Mouse (Mus musculus): ENCODE measurements at regions not wholly inside any gene's neighbourhood (a gene's known extent, or its start where the extent isn't known, plus 50 kb on each side); places are given as distances from the start of the nearest gene placed in this dataset.

- intact Hi-C loops (cut with DNase I) = no loop called here
- DNase-seq = no peak
These were observed 78.8 kb upstream of the Lrig1 start for GRCm38 (mm10) chr6:94778797-94779196.

DNA sequence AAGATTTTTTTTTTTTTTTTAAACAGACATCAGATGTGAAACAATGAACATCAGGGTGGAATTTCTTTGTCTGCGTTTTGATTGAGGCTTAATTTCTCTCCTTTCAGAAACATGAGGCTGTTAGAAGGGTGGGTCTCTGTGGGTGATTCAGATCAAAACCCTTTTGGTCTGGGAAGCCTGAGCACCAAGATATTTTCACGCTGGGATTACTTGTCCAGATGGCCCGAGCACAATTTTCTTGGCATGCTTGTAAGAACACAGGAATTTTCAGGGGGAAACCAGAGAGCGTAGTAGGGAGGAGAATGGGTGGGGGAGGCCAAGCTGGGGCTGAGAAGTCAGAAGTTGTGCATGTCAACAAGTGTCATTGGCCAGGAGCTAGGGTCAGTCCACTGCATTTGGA lies 76.6 kb upstream of the Lrig1 start:
- intact Hi-C loops (cut with DNase I) = no loop called here
- peak; percentile 33 to 38 for DNase-seq

DNA sequence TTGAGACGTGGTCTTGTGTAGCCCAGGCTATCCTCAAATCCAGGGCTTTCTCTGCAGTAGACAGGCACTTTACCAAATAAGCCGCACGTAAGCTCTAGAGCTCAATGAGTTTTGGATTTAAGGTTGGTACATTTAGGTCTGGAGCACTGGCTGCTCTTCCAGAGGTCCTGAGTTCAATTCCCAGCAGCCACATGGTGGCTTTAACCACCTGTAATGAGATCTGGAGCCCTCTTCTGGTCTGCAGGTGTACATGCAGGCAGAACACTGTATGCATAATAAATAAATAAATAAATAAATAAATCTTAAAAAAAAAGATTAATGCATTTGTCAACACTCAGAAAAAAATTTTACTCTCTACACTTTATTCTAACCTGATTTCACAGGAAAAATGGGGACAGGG lies 74.9 kb upstream of the Lrig1 start:
- intact Hi-C loops (cut with DNase I) = no loop called here
- DNase-seq = no peak

DNA sequence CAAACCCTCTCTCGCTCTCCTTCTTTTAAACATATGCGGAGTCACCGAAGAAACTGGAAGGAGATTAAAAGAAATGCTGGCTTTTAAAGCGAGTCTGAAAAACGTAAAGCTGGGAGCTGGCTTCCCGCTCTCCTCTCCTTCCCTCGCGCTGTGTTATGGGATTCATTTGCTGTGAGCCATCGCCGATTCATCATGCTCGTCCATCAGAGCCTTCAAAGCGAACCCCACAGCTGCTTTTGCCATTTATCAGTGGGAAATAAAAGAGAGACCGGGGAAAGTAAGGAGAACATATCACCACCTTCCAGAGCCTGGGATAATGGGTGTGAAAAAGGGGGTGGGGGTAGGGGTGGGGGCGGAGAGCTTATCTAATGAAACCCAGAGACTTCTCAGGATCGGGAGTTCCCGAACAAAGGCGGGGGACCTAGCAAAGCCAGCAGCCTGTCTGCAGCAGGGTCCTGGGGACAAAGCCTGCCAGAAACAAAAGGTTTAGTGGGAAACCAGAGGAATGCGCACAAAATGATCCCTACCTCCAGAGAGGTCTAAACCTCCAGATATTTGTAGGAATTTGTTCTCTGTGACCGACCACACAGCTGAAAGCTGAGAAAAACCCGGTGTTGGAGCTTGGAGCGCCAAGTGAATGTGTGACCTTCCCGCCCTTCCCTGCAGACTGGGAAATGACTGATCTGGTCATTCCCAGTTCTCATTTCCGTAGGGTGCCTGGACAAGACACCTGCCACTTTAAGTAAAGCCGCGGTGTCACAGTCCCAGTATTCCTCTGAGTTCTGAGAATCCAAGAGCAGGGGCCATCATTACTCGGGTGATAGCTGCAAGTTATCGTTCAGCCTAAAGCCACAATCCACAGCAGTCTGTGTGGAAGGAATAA lies 73.9 kb upstream of the Lrig1 start:
- peak; percentile 19 to 30 for DNase-seq
- intact Hi-C loops (cut with DNase I) = no loop called here

GRCm38 (mm10) chr6:94772868-94773603 lies 73.1 kb upstream of the Lrig1 start:
- intact Hi-C loops (cut with DNase I) = no loop called here
- no peak for DNase-seq

- DNase-seq = no peak
- intact Hi-C loops (cut with DNase I) = no loop called here
These were observed 72.4 kb upstream of the Lrig1 start for GRCm38 (mm10) chr6:94772391-94772790.

DNA sequence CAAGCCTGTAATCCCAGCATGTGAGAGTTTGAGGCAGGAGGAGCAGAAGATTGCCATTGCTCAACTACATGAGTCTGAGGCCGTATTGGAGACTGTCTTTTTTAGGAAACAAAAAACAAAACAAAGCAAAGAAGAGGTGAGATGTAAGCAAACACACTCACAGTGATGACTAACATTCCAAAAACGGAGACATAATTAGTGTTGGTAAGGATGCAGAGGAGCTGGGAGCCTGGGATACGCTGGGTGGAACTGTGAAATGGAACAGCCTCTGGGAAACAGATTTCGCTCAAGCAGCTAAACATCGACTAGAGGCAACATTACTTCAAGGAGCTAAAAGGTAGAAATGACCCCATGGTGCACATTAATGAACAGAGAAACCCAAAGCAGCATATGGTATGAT lies 68.3 kb upstream of the Lrig1 start:
- no peak for DNase-seq
- intact Hi-C loops (cut with DNase I) = no loop called here

DNA sequence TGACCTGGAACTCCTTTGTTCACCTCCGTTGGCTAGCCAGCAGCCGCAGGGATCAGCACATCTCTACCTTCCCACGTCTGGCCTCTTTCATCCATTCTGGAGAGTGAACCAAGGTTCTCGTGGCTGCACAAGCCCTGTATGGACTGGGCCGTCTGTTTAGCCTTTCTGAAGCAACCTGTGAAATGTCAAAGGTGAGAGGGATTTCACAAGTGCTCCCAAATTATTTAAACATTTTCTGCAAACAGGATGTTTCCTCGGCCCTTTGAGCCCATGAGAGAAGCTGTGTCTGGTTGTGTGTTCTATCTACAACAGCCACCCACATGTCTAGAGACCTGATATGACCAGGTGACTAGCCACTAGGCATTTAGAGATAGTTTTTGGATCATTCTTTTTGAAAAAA lies 65.8 kb upstream of the Lrig1 start:
- intact Hi-C loops (cut with DNase I) = no loop called here
- no peak for DNase-seq

DNA sequence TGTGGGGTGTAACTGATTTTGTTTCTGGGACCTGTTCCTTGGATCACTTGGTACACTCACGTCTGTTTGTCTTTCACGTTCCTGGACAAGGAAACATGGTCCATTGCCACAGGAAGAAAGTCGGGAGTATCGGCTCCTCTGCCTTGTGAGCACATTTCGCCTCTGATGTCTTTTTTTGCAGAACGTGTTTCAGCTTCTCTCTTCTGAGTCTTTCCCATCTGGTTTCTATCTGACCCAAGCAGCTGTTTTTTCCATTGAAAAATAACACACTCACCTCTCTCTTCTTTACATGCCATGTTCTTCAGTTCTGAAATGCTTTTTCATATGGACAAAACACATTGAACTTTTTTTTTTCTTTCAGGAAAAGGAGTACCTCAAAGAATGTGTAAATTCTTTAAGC lies 61.4 kb upstream of the Lrig1 start:
- intact Hi-C loops (cut with DNase I) = no loop called here
- no peak for DNase-seq

DNA sequence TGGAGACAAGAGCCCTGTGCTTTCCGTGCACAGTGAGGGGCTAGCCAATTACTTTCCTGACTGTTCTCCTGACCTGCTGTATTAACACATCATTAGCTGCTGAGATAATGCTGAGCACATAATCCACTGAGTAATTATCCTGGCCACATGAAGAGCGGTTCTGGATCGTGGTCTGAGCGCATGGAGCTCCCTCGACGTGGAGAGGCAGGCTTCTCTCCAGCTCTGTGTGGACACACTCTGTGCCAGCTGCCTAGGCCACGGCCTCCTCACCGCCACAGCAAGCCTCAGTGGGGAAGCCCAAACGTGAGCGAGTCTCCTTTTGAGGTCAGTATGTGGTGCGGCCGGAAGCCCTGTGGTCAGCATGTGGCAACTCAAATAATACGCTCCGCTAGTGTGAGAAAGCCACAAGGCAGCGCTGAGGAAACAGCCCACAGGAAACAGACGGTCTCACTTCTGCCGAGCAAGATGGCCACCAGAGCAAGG lies 60.7 kb upstream of the Lrig1 start:
- no peak for DNase-seq
- intact Hi-C loops (cut with DNase I) = no loop called here

DNA sequence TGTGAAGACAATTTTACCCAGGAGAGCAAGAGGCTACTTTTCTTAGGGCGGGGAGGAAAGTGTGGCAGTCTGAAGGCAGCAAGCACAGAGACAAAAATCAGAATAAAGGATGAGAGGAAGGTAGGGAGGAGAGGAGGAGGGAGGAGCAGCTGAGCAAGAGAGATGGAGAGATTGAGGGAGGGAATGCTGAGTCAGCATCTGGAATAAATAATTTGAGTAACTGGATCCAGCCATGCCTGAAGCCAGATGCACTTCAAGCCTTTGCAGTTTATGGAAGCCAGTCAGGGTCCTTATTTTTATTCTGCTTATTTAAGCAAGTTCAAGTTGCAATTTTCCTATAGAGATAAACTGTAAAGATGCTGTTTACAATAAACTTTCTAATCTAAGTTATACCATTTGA lies 59.7 kb upstream of the Lrig1 start:
- intact Hi-C loops (cut with DNase I) = no loop called here
- DNase-seq = no peak

DNA sequence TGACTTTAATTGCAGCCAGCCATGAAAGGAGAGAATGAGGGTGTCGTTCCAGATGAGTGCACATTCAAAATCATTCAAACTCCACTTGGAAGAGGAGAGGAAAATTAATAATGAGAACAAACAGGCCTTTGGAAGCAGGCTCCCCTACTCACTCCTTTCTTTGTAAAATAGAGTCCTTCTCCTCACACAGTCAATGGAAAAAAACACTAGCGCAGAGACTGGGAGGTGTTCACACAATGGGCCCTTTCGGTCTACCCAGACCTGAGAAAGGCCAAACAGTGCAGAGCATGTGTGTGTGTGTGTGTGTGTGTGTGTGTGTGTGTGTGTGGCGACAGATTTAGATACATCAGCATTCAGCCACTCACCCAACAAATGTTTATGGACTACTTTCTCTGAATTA lies 56.0 kb upstream of the Lrig1 start:
- intact Hi-C loops (cut with DNase I) = no loop called here
- DNase-seq = no peak

- intact Hi-C loops (cut with DNase I) = no loop called here
- no peak for DNase-seq
These were observed 55.4 kb upstream of the Lrig1 start for GRCm38 (mm10) chr6:94755297-94755831.

DNA sequence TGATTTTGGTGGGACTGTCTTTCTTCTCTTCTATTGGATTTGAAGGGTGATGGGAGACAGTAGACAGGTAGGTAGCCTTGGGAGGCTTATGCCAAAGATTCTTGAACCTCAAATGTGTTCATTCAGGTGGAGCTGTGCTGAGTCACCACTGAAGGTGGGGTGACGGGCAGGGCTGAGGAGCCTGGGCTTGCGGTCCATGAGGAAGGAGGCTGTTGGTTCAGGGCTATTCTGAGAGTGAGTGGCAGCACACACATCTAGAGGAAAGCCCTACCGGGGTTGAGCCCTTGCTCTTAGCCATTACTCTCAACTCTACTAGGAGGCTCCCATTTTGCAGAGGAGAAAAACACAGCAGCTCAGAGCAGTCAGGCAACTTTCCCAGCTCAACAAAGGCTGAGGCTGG lies 54.6 kb upstream of the Lrig1 start:
- DNase-seq = no peak
- intact Hi-C loops (cut with DNase I) = no loop called here

DNA sequence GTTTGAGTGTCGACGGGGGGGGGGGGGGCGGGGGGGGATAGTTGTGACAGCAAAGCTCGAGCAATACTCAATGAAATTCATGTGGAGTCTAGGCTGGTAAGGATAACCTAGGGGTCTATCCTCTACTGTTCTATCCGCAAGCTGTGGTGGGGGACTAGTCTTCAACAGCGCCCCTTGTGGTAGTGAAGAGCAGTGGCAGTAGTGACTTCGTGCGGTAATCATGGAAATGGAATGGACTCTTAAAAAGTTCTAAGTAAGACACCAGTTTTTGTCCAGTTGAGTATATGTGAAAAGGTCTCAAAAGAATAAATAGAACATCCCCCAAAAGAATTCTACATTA lies 51.1 kb upstream of the Lrig1 start:
- no peak for DNase-seq
- intact Hi-C loops (cut with DNase I) = no loop called here

- intact Hi-C loops (cut with DNase I) = no loop called here
- no peak for DNase-seq
These were observed 50.5 kb upstream of the Lrig1 start for GRCm38 (mm10) chr6:94750228-94751100.

Small RNA genes lying in the stretch of these regions (microRNA-seq; reads per million reads assigned to microRNA genes)
- 0 reads per million in 2 experiments for gene Gm23364

All from heart, postnatal 10 days (tissue).